Mouse (Mus musculus) limb, embryonic 12.5 days (tissue): ENCODE results near the gene Abce1. TPM values are rescaled to one million over a fixed set of nuclear protein-coding genes. Genes with fewer than 3 reads are reported as not detected.

Experiments
- ATAC-seq: fragments of 200-750 bp; cut with Nextera tagmentation; 2 replicates; pipeline ENCODE4 v1.8.0; 2017; ENCODE audit warnings: low read depth, moderate TSS enrichment; ENCODE audit not compliant: insufficient number of reproducible peaks, insufficient read depth, low FRiP score, low TSS enrichment
- H3K27ac ChIP-seq: fragments of 300-500 bp; sonication (generic); 2 replicates; pipeline ENCODE4 v1.5.1; 2016; ENCODE audit warnings: mild to moderate bottlenecking, moderate library complexity
- H3K27me3 ChIP-seq: fragments of 300-500 bp; sonication (generic); 2 replicates; pipeline ENCODE4 v1.6.1; 2016; ENCODE audit warnings: mild to moderate bottlenecking, moderate library complexity
- H3K36me3 ChIP-seq: fragments of 300-500 bp; sonication (generic); 2 replicates; pipeline ENCODE4 v1.6.1; 2016; ENCODE audit warnings: mild to moderate bottlenecking, moderate library complexity
- H3K4me1 ChIP-seq: fragments of 300-500 bp; sonication (generic); replicated peaks from 2 replicates; pipeline ENCODE4 v1.6.1; 2016
- H3K4me2 ChIP-seq: fragments of 300-500 bp; sonication (generic); 2 replicates; pipeline ENCODE4 v1.6.1; 2016; ENCODE audit warnings: mild to moderate bottlenecking, moderate library complexity
- H3K4me3 ChIP-seq: fragments of 300-500 bp; sonication (generic); replicated peaks from 2 replicates; pipeline ENCODE4 v1.5.1; 2016; ENCODE audit warnings: mild to moderate bottlenecking
- H3K9ac ChIP-seq: fragments of 300-500 bp; sonication (generic); replicated peaks from 2 replicates; pipeline ENCODE4 v1.6.1; 2016; ENCODE audit warnings: mild to moderate bottlenecking, moderate library complexity
- H3K9me3 ChIP-seq: fragments of 300-500 bp; sonication (generic); 2 replicates; pipeline ENCODE4 v1.6.1; 2016; ENCODE audit warnings: mild to moderate bottlenecking, moderate library complexity
- WGBS: fragments of 180-500 bp; shearing (Covaris S2); methylation state at CpG from one replicate; pipeline ENCODE4 v1.1.7; 2016; 5-methylcytosine and 5-hydroxymethylcytosine counted together
- polyA plus RNA-seq: library from polyadenylated mRNA; unstranded; fragments of >200 nt; fragmentation: Nextera tagmentation; extraction: Ambion mirVana; gene quantifications from 2 replicates; pipeline ENCODE4 v1.2.1, GENCODE M21; 2016

The Abce1 gene
- polyA plus RNA-seq, 1 experiment from 2014 or later = 112 TPM

DNA sequence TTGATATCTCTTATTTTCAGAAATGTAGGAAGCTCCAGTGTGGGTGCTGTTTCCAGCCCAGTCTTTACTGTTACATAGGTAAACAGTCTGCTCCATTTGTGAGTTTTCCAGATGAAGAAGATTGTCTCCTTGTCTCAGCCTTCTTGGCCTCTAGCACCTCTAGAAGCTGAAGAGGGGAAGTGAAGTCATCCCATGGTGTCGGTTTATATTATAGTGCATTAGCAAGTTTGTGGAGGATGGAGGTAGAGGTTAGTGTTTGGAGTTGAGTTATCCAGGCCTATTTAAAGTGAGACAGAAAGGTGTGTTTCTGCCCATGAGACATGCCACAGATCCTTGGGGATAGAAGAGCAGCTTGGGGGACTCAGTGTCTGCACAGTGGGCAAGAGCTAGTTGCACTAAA is 70.4 kb downstream of the Abce1 start:
- ATAC-seq = no peak
- Histone ChIP-seq H3K9ac (peak overlapping the region; percentile 79; the same call in 1 of the 2 replicates), H3K27ac (no peak overlapping the region)

DNA sequence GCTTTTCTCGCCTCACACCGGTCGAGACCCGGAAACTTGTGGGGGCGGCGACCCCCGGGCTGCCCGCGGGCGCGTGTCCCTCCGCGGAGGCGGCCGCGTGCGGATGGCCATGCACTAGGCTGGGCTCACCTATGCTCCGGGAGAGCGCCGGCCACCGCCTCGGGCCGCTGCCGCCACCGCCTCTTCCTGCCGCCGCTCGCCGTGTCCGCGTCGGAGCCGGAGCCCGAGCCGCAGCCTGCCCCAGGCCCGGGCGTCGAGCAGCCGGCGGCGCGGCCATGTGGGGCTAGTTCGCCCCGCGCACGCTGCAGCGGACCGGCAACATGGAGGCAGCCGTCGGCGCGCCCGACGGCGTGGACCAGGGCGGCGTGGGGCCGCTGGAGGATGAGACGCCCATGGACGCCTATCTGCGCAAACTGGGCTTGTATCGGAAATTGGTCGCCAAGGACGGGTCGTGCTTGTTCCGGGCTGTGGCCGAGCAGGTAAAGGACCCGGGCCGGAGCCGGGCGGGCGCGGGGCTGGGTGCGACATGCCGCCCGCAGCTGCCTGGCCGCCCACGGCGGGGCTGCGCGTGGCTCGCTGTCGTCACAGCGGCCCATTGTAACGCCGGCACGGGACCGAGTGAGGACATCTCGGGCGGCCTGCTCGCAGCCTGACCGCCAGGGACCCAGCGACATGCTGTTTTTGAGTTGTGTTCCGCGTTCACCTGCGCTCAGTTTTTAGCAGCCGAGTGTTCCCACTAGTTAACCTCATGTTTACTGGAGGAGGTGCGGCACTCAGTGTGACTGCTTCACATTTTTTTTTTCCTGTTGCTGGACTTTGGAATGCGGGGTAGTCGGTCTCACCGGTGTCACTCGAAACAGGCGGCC is 71.7 kb downstream of the Abce1 start, which contains the start of gene Otud4:
Gene Otud4 (plus strand): TSS at position 33 of the 866 bp plus-strand sequence.
- Histone ChIP-seq H3K36me3 (peaks cover 8% of the 10 kb centered on the region; the same call in 1 of the 2 replicates), H3K9ac (peak within 1 kb of the TSS; percentile 79), H3K4me1 (peaks cover 25% of the 10 kb centered on the region), H3K9me3 (no peaks in the 10 kb centered on the region), H3K27me3 (no peaks in the 10 kb centered on the region), H3K4me3 (peak within 1 kb of the TSS; percentile 93), H3K4me2 (peak within 1 kb of the TSS; percentile 69), H3K27ac (peak within 1 kb of the TSS; percentile 95)
- under 1% methylated on average over 103 of the region's 103 CpGs for WGBS
- ATAC-seq = peak; percentile 66

More for the DNA sequence above, 70.4 kb downstream of the Abce1 start:
- peaks cover 19% of the 10 kb centered on the region; the same call in 1 of the 2 replicates for H3K36me3 ChIP-seq
- no peaks in the 10 kb centered on the region for H3K9me3 ChIP-seq
- H3K4me1 ChIP-seq = peaks cover 25% of the 10 kb centered on the region
- peak overlapping the region; percentile 69 for H3K4me2 ChIP-seq
- H3K27me3 ChIP-seq = no peaks in the 10 kb centered on the region
- peak overlapping the region; percentile 93 for H3K4me3 ChIP-seq
- WGBS = 35% methylated on average over 1 of the region's 1 CpGs

DNA sequence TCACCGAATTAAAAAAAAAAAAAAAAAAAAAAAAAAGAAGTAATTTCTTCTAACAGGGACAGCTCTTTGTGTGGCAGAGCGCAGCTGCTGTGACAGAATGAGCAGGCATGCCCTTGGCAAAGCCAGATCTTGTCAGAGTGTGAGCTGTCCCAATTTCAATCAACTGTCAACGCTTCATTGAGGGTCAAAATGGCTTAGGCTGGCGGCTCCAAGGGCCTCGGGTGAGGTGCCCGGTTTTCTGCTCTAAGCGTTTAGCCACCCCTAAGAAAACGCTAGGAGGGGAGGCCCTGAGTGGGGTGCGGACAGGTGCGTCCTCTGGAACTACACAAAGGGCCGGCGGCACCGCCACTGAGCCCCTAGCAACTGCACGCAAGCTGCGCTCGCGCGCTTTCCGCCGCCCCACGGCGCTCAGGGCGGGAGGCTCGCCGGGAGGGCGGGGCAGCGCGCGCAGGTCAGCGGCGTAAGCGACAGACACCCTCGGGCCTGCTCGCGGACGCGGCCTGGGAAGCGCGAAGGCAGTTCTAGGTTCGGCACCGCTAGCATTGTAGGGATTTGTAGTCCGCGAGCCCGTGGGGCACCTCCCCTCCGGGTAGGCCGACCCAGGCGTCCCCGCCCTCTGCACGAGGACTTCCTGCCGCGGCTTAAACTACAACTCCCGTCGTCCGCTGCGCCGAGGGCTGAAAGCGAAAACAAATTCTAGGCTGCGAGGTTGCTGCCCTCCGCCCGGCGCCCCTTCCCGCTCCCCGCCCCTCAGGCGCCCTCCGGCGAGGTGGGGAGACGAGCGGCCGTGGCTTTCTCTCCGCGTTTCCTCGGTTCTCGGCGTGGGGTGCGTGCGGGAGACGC is 72.6 kb downstream of the Abce1 start:
- Histone ChIP-seq H3K9me3 (no peaks in the 10 kb centered on the region), H3K4me2 (peak overlapping the region; percentile 69), H3K4me1 (peaks cover 25% of the 10 kb centered on the region), H3K4me3 (peak overlapping the region; percentile 93), H3K9ac (peak overlapping the region; percentile 79), H3K36me3 (peaks cover under 1% of the 10 kb centered on the region; the same call in 1 of the 2 replicates), H3K27me3 (no peaks in the 10 kb centered on the region), H3K27ac (peak overlapping the region; percentile 95)
- ATAC-seq = peak; percentile 99
- WGBS = under 1% methylated on average over 76 of the region's 77 CpGs

DNA sequence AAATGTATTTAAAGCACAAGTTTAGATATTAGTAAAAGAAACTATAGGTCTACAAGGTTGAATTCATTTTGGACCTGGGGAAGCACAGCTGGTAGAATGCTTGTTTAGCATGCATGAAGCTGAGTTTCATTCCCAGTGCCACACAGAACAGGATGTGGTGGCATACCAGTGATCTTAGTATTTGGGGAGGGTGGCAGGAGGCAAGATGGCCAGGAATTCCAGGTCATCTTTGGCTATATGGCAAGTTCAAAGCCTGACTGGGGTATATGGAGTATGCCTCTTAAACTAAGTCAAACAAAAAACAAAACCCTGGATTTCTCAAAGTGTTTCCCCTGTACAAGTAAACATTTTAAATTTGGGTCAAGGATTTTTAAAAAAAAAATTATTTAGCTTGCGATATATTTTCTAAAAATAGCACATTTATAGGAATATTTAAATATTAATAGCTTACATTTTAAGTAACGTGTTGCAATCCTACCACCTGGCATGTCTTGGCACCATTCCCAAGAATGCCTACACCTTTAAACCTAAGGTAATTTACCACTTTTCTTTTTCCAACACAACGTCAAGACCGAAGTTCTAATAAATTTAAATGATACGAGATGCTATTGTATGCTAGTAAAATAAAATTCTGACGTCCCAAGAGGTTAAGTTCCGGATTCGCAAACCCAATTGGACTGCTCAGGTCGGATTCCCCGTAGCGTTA is 73.4 kb downstream of the Abce1 start:
- H3K36me3 ChIP-seq = no peaks in the 10 kb centered on the region
- no peak overlapping the region for H3K27ac ChIP-seq
- no peak for ATAC-seq
- H3K9me3 ChIP-seq = no peaks in the 10 kb centered on the region
- H3K4me1 ChIP-seq = peaks cover 23% of the 10 kb centered on the region
- no peaks in the 10 kb centered on the region for H3K27me3 ChIP-seq
- no peak overlapping the region for H3K9ac ChIP-seq
- H3K4me2 ChIP-seq = peak overlapping the region; percentile 69
- H3K4me3 ChIP-seq = peak overlapping the region; percentile 93
- 6% methylated on average over 11 of the region's 11 CpGs for WGBS

DNA sequence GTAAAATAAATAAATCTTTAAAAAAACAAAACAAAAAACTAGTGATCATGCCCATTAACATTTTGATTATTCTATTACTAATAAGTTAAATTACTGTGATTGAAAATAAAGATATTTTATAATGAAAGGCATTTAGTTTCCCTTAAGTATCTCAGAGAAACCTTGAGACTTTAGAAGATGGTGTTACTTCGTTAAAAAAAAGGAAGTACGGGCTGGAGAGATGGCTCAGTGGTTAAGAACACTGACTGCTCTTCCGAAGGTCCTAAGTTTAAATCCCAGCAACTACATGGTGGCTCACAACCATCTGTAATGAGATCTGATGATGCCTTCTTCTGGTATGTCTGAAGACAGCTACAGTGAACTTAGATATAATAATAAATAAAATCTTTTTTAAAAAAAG is 74.3 kb downstream of the Abce1 start:
- no peak for ATAC-seq
- 89% methylated on average over 3 of the region's 3 CpGs for WGBS
- no peaks in the 10 kb centered on the region for H3K27me3 ChIP-seq
- H3K9ac ChIP-seq = no peak overlapping the region
- no peak overlapping the region for H3K4me3 ChIP-seq
- no peak overlapping the region for H3K4me2 ChIP-seq
- no peaks in the 10 kb centered on the region for H3K9me3 ChIP-seq
- H3K4me1 ChIP-seq = peaks cover 17% of the 10 kb centered on the region
- H3K27ac ChIP-seq = no peak overlapping the region
- H3K36me3 ChIP-seq = no peaks in the 10 kb centered on the region

DNA sequence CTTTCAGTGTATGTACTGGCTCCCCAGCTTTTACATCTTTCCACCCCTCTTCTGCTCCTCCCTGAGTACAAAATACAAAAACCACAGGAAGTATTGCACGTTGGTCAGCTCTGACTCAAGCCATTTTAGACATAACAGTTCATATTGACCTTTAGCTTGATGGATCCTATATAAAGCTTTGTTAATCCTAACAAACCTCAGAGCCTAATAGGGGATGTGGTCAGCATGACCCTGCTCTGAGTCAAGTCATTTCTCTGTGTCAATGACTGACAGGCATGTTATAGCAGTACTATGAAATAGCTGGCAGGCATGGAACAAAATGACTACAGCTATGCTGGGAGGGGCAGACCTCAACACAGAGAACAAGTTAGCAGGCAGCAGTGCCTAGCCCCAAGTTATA is 75.4 kb downstream of the Abce1 start:
- no peaks in the 10 kb centered on the region for H3K36me3 ChIP-seq
- 79% methylated on average over 1 of the region's 1 CpGs for WGBS
- no peak overlapping the region for H3K27ac ChIP-seq
- no peak overlapping the region for H3K4me2 ChIP-seq
- H3K4me1 ChIP-seq = peaks cover 6% of the 10 kb centered on the region
- H3K4me3 ChIP-seq = no peak overlapping the region
- H3K9me3 ChIP-seq = no peaks in the 10 kb centered on the region
- H3K9ac ChIP-seq = no peak overlapping the region
- no peaks in the 10 kb centered on the region for H3K27me3 ChIP-seq
- ATAC-seq = no peak

DNA sequence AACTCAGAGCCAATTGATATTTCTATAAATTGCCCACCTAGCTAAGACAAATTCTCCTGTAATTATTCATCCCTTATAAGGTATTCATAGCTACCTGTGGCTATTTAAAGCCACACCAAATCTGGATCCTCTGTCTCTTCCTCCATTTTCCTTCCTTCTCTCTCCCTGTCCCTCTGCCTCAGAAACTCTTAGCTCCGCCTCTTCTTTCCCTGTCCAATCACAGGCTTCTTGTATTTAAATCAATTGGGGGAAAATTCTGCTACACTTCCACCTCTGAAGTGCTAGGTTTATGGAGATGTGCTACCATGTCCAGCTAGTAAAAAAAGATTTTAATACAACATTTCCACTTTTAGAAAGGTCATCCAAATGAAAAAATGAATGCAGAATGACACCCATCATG is 76.0 kb downstream of the Abce1 start:
- WGBS = 91% methylated on average over 1 of the region's 1 CpGs
- H3K4me1 ChIP-seq = no peaks in the 10 kb centered on the region
- H3K36me3 ChIP-seq = no peaks in the 10 kb centered on the region
- no peak overlapping the region for H3K4me3 ChIP-seq
- no peak overlapping the region for H3K9ac ChIP-seq
- no peaks in the 10 kb centered on the region for H3K27me3 ChIP-seq
- no peak overlapping the region for H3K27ac ChIP-seq
- no peak for ATAC-seq
- no peaks in the 10 kb centered on the region for H3K9me3 ChIP-seq
- H3K4me2 ChIP-seq = no peak overlapping the region

Other genes starting within 250 kb of the Abce1 start
- gene Otud4, start 72.1 kb downstream of the Abce1 start, polyA plus RNA-seq = 15.8 and 19.8 TPM in 2 replicates
- gene Anapc10, start 80 bp upstream of the Abce1 start, polyA plus RNA-seq = 38.4 and 39.3 TPM in 2 replicates